Mouse (Mus musculus): ENCODE data around the gene Zfp574.
"Not testable (repeated sequence)": the region's sequence is repeated elsewhere in the genome, so short reads cannot be mapped to it uniquely, and the experiment has no call there.

Zfp574 gene

DNA sequence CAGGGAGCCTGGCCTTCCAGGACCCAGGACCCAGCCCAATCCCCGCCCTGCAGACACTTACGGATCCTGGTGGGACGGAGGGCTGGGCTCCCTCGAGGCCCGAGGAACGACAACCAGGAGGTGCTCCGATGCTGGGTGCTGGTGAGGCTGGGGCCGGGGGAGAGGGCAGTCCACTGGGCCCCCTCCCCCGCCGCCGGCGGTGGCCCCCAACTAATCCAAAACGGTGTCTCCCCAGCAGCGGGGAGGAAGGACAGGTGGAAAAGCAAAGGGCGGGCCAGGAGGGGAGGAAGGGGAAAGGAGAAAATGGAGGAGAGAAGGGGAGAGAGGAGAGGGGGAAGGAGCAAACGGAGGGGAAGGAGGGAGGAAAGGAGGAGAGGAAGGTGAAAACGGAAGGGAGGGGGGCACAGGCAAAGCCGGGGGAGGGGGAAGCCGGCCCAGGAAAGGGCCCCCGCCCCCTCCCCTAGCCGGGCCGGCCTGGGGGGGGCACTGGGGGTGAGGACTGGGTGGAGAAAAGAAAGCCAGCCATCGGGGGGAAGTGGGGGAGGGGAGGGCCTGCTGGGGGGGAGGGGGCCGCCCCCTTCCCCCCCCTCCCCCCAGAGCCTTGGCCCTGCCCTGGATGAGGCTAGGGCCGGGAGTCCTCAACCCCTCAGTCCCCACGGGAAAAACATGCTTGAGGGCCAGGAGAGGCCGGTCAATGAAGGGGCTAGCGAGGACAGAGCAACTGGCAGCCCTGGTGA, at the start of gene Zfp574, which contains the start of gene Grik5:
Gene Zfp574, plus strand, starts transcription at position 589 of the 737 bp plus-strand sequence.
Gene Grik5, minus strand, starts transcription at position 368 of the 737 bp plus-strand sequence.
- no peak for DNase-seq (ENCODE audit: low read depth, low spot score)

DNA sequence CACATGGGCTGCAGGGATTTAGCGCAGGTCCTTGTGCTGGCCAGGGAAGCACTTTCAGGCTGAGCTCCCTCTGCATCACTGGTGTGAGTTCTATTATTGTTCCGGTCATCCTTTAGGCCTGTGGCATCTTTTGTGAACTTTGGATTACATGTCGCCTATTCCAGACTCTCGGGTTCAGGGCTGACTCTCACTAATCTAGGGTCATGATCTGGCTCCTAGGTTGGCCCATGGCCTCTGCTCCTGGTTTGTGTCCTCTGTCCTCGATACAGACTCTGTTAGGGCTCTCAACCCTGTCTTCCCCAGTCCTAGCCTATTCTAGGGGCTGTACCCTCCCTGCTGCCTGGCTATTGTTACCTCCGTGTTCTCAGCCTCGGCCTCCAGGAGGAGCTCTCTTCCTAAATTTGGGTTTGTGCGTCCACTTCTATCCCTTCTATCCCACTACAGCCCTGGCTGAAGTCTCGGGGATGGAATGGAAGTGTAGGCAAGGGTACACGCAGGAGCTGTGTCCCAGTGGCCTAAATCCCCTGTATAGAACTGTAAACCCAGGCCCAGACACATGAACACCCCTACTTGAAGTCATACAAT, 46.4 kb upstream of the Zfp574 start:
- no peak for DNase-seq (ENCODE audit: low read depth, low spot score)

DNA sequence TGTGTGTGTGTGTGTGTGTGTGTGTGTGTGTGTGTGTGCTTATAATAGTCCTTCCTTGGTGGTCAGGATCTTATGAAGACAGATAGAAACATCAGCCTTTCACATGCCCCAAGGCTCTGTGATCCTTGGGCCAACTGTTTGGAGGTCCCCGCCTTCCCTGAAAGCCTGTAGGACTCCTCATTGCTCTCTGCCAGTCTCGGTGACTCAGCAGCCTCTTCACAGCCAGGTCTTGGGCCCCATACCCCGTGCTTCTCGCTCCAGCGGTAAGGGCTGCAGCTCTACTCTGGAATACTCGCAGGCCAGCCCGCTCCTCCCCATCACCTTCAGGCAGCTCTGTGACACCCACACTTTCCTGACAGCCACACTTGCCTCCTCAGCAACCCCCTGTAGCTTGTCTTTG, 45.9 kb upstream of the Zfp574 start:
- no peak for DNase-seq (ENCODE audit: low read depth, low spot score)

DNA sequence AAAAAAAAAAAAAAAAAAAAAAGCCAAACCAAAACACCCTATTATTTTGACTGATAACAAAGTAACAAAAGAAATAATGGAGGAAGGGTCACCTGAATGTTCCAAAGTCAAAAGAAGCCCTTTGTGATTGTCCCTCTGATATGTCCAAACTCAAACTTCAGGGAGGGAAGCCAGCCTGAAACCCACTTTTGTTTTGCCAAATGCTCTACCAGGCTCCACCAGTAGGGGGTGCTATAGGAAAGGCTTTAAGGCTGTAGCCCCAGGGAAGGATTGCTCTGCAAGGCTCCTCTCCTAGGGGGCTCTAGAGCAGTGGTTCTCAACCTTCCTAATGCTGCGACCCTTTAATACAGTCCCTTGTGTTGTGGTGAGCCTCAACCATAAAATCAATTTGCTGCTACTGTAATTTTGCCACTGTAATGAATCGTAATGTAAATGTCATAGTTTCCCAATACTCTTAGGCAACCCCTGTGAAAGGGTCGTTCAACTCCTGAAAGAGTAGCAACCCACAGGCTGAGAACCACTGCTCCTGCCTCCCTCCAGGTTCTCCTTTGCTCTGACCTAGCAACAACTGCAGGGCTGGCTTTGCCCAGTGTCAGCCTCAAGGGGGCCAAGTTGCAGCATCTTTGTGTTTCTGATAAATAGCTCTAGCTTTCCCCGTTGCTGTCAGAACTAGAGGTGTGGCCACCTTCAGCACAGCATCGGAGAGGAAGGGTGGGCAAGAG, 42.2 kb upstream of the Zfp574 start:
- DNase-seq (ENCODE audit: low read depth, low spot score), result peak; percentile 81

DNA sequence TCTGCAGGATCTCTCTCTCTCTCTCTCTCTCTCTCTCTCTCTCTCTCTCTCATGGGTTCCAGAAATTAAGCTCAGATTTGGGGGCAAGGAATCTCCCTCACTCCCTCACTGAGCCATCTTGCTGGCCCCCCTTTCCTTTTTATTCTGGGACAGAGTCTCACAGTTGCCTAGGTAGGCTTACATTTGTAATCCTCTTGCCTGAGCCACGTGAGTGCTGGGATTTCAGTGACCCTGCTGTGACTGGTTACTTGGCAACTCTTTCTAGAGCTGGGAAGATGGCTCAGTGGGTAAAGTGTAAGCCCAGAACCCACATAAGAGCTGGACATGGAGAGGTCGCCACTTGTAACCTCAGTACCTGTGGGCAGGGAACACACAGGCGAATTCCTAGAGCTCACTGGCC, 40.8 kb upstream of the Zfp574 start:
- peak; percentile 70 for DNase-seq (ENCODE audit: low read depth, low spot score)

DNA sequence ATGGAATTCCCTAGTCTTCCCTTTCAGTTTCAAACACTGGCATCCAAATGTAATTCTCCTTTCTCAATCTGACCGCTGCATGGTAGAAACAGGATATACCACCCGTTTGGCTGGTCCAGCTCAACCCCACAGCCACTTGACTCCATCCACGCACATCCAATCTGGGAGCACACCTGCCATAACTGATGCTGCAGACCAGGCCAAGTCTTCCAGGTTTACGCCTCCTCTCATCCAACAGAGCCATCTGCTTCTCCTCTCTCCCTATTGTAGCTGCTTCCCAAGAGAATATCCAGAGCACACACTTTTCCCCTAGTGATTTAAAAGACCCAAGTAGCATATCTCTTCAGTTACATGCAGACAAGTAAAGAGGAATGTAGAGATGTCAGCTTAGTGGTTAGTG, 37.6 kb upstream of the Zfp574 start:
- no peak for DNase-seq (ENCODE audit: low read depth, low spot score)

DNA sequence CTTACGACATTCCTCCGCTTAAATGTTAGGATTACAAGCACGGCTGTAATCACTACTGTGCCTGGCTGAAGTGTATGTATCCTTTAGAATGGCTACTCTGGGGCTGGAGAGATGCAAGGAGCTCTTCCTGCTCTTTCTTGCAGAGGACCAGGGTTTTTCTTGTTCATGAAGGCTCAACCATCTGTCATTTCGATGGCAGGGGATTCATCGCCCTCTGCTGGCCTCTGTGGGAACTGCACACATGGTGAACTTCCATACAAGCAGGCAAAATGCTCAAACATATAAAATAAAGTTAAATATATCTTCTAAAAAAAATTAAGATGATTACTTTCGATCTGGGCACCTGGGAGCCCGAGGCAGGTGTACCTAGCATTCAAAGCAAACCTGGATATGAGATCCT, 36.5 kb upstream of the Zfp574 start:
- peak; percentile 72 for DNase-seq (ENCODE audit: low read depth, low spot score)

DNA sequence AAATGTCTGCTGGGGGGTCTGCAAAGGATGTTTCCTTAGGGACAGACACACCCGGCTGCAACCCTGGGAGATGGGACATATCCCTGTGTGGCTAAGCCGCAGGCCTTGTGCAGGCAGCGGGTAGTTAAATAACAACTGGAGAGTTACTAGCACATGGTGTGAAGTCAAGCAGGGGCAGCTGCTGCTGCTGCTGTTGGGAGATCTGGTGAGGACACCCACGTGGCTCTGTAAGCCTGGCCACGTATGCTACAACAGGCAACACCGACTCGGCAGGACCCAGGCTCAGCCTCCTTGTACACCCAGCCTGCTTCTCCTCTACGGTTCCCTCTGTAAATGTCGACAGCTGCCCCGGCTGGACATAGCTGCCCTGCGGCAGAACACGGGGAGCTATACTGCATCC, 30.4 kb upstream of the Zfp574 start:
- DNase-seq (ENCODE audit: low read depth, low spot score), result no peak

DNA sequence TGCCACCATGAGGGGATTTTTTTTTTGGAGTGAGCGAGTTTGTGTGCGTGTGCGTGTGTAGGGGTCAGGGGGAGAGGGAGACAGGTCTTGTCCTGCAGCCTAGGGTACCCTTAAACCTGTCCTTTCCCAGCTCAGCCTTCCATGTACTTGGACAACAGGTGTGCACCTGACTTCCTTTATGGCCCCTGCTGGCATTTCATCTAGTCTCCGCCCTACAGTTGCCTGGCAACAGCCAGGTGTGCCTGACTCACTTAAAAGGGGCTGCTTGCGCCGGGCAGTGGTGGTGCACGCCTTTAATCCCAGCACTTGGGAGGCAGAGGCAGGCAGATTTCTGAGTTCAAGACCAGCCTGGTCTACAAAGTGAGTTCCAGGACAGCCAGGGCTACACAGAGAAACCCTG, 27.8 kb upstream of the Zfp574 start:
- not testable (repeated sequence) for DNase-seq (ENCODE audit: low read depth, low spot score)

DNA sequence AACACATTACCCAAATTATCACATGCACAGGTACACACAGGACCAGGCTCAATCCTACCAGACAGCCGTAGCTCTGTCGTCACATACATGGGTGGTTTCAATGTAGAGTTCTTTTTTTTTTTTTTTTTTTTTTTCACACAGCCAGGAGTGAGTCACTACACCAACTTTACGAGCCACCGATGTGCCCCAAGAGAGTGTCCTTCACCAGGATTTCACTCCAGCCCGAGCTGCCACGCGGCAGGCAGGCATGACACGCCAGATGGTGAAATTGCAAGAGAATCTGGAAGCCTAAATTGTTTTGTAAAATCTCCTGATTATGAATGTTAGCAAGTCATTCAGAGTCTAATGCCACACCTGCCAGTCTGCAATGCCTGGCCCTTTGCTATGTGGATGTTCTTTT, 25.0 kb upstream of the Zfp574 start:
- no peak for DNase-seq (ENCODE audit: low read depth, low spot score)

DNA sequence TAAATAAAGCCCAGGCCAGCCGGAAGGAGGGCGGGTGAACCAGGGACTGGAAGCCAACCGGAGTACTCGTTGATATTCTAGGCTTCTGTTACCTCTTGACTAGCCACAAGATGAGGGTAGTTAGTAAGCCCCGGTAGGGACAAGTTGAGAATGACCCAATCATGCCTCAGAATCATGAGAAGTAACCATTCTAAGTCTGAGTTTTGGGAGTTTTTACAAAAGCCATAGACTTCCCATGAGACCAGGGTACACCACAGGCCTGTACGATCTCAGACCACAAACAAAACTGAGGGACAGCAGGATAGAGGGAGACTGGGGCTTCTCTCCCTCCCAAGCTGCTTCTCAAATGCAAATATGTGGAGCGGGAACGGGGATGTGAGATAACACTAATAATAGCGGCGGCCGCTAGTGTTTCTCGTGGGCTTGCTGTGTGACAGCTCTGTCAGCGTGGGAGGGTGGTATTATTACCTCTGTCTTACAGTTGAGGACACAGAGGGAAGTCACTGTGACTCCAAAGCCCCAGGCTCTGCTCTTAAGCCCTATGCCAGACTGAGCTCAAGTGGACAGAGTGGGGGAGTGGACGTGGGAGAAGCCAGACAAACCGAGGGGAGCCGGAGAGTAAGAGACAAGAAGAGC, 23.0 kb upstream of the Zfp574 start:
- no peak for DNase-seq (ENCODE audit: low read depth, low spot score)

DNA sequence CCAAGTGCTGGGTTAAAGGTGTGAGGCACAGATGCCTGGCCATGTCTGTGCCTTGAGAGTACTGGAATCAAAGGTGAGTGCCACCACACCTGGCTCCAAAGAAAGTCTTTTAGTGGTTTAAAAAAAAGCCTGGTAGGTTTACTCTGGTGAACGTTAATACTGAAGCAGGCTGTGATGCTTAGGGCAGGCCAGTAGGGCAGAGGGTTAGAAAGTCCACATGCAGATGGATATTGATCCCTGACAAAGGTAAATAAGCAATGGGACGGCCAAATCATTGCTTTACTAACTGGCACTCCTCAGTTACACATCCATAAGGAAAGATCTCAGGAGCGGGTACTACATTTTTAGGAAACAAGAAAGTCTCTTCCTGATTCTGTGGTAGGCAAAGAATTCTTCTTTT, 19.8 kb upstream of the Zfp574 start:
- no peak for DNase-seq (ENCODE audit: low read depth, low spot score)

DNA sequence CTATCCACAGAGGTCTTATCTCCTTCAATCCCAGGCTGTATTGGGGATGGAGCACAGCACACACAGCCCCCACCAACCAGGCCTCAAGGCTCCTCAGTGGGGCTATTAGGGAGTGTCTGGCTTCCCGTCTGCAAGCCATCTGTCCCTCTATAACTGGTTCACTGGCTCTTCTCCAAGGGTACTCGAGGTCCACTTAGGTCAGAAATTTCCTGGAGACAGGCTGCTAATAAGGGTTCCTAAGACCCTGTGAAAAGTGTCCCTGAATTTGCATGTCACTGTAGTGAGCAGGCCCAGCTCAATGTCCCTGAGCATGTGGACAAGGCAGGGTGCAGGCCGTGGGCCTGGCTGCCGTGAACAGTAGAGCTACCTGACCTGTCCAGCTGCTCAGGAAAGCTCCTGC, 15.4 kb upstream of the Zfp574 start:
- DNase-seq (ENCODE audit: low read depth, low spot score), result no peak

DNA sequence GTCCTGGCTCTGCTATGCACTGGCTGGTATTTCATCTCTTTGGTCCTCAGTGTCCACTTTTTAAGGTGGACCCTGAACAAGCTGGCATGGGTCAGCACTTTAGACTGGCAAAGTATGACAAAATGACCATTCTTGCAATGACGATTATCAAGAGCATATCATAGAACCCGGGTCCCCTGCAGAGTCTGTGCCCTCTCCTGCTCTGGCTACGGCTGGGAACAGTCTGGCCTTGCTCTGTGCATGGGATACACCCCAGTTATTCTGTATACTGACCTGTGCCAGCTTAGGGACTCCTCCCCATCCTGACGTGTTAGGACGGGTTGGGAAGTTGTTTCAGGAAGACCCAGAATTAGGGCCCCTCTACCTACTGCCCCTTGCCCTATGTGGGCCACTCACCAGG, 14.5 kb upstream of the Zfp574 start:
- DNase-seq (ENCODE audit: low read depth, low spot score), result no peak

DNA sequence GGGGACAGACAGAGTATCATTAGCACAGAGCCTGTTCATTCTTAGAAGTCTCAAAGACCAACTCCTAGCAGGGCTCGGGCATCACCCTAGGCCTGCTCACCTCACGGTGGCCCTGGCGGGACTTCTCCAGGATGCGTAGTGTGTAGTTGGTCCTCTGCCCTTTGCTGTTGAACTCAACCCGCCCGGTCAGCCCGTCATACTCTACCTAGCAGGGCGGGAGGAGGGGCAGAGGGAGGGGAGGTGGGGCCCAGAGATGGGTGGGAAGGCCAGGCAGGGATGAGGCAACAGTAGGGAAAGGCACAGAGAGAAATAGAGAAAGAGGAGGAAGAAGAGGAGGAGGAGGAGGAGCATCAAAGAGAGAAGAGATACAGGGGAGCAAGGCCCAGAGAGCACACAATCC, 14.0 kb upstream of the Zfp574 start:
- DNase-seq (ENCODE audit: low read depth, low spot score), result no peak

DNA sequence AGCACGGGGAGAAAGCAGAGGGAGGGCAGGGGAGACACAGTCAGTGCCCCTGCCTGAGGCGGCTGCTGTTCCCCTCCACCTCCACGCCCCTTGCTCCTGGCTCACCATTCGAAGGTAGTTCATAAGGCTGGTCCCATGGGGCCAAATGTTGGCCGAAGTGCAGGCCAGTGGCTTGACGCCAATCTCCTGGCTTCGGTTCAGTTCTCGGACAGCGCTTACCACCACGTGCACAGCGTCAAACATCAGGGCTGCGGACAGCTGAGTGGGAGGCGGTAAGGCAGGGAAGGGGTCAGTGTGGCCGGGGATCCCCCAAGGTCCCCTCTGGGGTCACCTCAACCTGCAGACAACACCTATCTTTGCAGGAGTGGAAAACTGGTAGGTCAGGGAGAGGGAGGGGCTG, 13.5 kb upstream of the Zfp574 start:
- DNase-seq (ENCODE audit: low read depth, low spot score), result no peak

DNA sequence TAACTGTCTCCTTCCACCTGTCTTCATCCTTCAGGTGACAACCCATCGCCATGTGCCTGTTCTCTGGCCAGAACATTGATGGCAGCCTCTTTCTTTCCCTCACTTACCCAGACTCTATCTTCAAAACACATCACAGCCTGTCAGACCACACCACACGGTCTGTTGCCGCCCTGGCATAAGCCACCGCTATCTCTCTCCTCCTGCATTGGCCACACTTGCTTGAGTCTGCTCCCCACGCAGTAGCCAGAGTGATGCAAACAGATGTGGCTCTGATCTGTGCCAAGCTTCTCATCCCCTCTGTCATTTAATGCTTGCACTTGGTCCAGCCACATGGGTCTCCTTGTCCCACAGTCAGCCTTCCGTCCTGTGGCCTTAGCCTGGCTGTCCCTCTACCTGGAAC, 9.0 kb upstream of the Zfp574 start:
- no peak for DNase-seq (ENCODE audit: low read depth, low spot score)

DNA sequence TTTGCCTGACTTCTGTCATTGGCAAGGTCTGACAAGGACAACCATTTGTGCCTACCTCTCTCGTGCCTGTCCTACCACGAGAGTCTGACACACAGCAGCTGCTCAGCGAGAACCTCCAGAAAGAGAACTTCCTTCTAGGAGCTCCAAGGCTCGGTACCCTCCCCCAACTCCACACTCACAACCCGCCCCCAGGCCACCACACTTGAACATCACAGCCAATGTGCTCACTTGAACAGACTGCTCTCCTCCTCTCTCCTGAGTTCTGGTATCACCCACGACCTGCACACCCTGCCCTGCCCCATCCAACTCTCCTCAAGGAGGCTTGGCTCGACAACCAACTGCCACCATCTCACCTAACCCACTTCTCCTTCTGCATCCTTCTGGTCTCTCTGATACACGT, 8.5 kb upstream of the Zfp574 start:
- DNase-seq (ENCODE audit: low read depth, low spot score), result no peak

DNA sequence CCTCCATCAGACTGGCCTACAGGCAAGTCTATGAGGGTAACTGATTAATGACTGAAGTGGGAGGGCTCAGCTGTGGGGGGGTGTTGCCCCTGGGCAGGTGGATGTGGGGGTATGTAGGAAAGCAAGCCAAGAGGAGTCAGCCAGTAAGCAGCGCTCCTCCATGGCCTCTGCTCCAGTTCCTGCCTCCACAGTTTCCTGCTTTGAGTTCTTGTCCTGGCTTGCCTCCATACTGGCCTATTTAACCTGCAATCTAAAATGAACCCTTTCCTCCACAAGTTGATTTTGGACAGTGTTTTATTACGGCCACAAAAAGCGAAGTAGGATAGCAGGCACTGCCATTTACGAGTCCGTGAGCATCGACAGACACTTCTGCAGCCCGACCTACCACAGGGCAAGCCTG, 5.0 kb upstream of the Zfp574 start:
- DNase-seq (ENCODE audit: low read depth, low spot score), result no peak

DNA sequence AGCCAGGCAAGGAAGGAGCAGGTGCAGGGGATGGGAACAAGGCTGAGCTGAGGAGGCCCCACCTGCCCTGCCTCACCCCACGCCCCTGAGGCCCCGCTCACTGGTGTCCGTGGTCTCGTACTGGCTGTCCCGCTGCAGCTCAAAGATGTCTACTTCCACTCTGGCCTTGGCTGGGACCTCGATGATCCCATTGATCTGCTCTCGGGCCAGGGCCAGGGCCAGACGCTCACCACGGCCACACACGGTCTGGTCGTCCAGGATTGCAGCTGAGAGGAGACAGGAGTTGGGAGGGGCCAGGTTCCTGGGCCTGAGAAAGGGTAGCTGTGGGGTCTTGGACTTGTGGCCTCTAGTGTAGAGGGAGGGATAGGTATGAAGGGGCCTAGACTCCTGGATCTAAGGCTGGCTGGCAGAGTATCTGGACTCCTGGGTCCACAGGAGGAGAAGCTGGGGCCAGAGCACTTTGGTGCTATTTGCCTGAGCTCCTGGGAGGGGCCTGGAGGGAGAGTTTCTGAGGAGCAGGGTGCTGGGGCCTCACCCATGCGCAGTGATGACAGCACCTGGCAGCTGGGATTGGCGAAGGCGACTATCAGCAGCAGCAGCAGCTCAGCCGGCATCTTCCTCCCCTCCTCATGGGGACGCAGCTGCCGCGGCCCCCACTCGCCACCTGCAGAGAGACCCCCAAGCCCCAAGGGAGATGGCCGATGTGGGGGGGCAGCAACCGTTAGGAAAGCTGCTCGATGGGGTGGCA, 4.3 kb upstream of the Zfp574 start:
- DNase-seq (ENCODE audit: low read depth, low spot score), result no peak

DNA sequence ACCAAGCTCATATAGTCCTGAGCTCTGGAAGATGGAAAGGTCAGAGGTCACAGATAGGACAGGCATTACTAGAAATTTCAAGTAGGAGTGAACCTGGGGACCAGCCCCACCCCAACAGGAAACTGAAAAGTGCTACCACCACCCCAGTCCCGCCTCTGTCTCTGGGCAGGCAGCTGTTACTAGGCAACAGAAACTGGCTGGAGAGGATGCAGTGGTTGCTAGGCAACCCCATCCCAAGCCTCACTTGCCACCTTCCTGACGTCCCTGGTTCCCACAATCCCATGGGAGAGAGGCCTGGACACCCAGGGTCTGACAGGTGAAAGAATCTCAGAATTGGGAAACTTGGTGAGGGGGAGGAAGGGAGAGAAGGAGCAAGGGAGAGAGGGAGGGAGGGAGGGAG, 3.6 kb upstream of the Zfp574 start:
- no peak for DNase-seq (ENCODE audit: low read depth, low spot score)

Data from retina, postnatal 7 days (tissue).